Mouse (Mus musculus) kidney, postnatal 0 days (tissue): ENCODE data around the gene Dop1a. TPM values are rescaled to one million over a fixed set of nuclear protein-coding genes. Genes with fewer than 3 reads are reported as not detected.

ENCODE experiments used
- ATAC-seq: fragments of 200-750 bp; cut with Nextera tagmentation; replicated peaks from 2 replicates; pipeline ENCODE4 v1.8.0; 2017; ENCODE audit warnings: low read depth, moderate number of reproducible peaks, moderate TSS enrichment, moderate library complexity; ENCODE audit not compliant: low FRiP score
- DNase-seq: peaks from one replicate; pipeline ENCODE4 v3.0.0-alpha.2; 2016; ENCODE audit warnings: low spot score
- H3K27ac ChIP-seq: fragments of 300-500 bp; sonication (generic); 2 replicates; pipeline ENCODE4 v1.5.1; 2014; ENCODE audit warnings: mild to moderate bottlenecking
- H3K27me3 ChIP-seq: fragments of 300-500 bp; sonication (generic); 2 replicates; pipeline ENCODE4 v1.6.1; 2014; ENCODE audit warnings: low read length, mixed read lengths; ENCODE audit not compliant: insufficient read depth
- H3K36me3 ChIP-seq: fragments of 300-500 bp; sonication (generic); 2 replicates; pipeline ENCODE4 v1.6.1; 2014; ENCODE audit warnings: low read length, mixed read lengths; ENCODE audit not compliant: insufficient read depth
- H3K4me1 ChIP-seq: fragments of 300-500 bp; sonication (generic); replicated peaks from 2 replicates; pipeline ENCODE4 v1.6.1; 2014; ENCODE audit warnings: antibody characterized with exemption, low read length, mixed read lengths; ENCODE audit not compliant: insufficient read depth
- H3K4me2 ChIP-seq: fragments of 300-500 bp; sonication (generic); 2 replicates; pipeline ENCODE4 v1.6.1; 2014; ENCODE audit warnings: mild to moderate bottlenecking, low read length, moderate library complexity, mixed read lengths
- H3K4me3 ChIP-seq: fragments of 300-500 bp; sonication (generic); replicated peaks from 2 replicates; pipeline ENCODE4 v1.5.1; 2014; ENCODE audit warnings: low read depth, low read length
- H3K9ac ChIP-seq: fragments of 300-500 bp; sonication (generic); 2 replicates; pipeline ENCODE4 v1.6.1; 2014; ENCODE audit warnings: low read depth, low read length
- H3K9me3 ChIP-seq: fragments of 300-500 bp; sonication (generic); replicated peaks from 2 replicates; pipeline ENCODE4 v1.6.1; 2016; ENCODE audit warnings: low read length, inconsistent platforms, mixed read lengths
- CTCF ChIP-seq: IDR thresholded peaks from 2 replicates; pipeline ENCODE4 v1.5.1; 2016; ENCODE audit warnings: antibody characterized with exemption, low read depth, mild to moderate bottlenecking, moderate library complexity
- WGBS: fragments of 180-500 bp; shearing (Covaris S2); extraction: QIAGEN DNeasy Blood & Tissue Kit; methylation state at CpG from one replicate; pipeline ENCODE4 v1.1.7; 2014; 5-methylcytosine and 5-hydroxymethylcytosine counted together
- polyA plus RNA-seq: library from polyadenylated mRNA; unstranded; fragments of >200 nt; fragmentation: Nextera tagmentation; extraction: Ambion mirVana; gene quantifications from 2 replicates; pipeline ENCODE4 v1.2.1, GENCODE M21; 2015

The Dop1a gene
- polyA plus RNA-seq, 1 experiment from 2014 or later, result 7.5 TPM

GRCm38 (mm10) chr9:86453626-86454025 lies 13.3 kb upstream of the Dop1a start:
- Histone ChIP-seq H3K9ac (no peak overlapping the region), H3K27ac (no peak overlapping the region), H3K36me3 (no peaks in the 10 kb centered on the region), H3K4me2 (no peak overlapping the region), H3K27me3 (no peaks in the 10 kb centered on the region), H3K9me3 (no peaks in the 10 kb centered on the region), H3K4me1 (no peaks in the 10 kb centered on the region), H3K4me3 (no peak overlapping the region)
- TF ChIP-seq CTCF, result no peak
- no peak for DNase-seq
- 75% methylated on average over 3 of the region's 3 CpGs for WGBS
- no peak for ATAC-seq

- Histone ChIP-seq H3K36me3 (no peaks in the 10 kb centered on the region), H3K9me3 (no peaks in the 10 kb centered on the region), H3K27me3 (no peaks in the 10 kb centered on the region), H3K4me1 (no peaks in the 10 kb centered on the region), H3K9ac (peak within 1 kb of the TSS; percentile 70), H3K4me2 (peak within 1 kb of the TSS; percentile 72), H3K4me3 (peak within 1 kb of the TSS; percentile 54), H3K27ac (peak within 1 kb of the TSS; percentile 73; the same call in 1 of the 2 replicates)
- 2% methylated on average over 70 of the region's 70 CpGs for WGBS
- peak; percentile 78 for DNase-seq
- peak; percentile 87 for ATAC-seq
- peak; percentile 89 for TF ChIP-seq CTCF
Observed at GRCm38 (mm10) chr9:86464151-86465105, 2.5 kb upstream of the Dop1a start, which contains the start of gene Ube2cbp. Gene Ube2cbp (minus strand): TSS chr9:86464950.

- ATAC-seq, result no peak
- WGBS, result 90% methylated on average over 4 of the region's 4 CpGs
- no peak overlapping the region for H3K27ac ChIP-seq
- H3K4me1 ChIP-seq, result no peaks in the 10 kb centered on the region
- H3K27me3 ChIP-seq, result no peaks in the 10 kb centered on the region
- TF ChIP-seq CTCF, result no peak
- H3K9me3 ChIP-seq, result no peaks in the 10 kb centered on the region
- no peaks in the 10 kb centered on the region for H3K36me3 ChIP-seq
- H3K4me2 ChIP-seq, result no peak overlapping the region
- no peak overlapping the region for H3K9ac ChIP-seq
- no peak overlapping the region for H3K4me3 ChIP-seq
- DNase-seq, result no peak
Observed at GRCm38 (mm10) chr9:86475956-86476355, 9.0 kb downstream of the Dop1a start.

GRCm38 (mm10) chr9:86476763-86477162 lies 9.8 kb downstream of the Dop1a start:
- Histone ChIP-seq H3K4me2 (no peak overlapping the region), H3K4me1 (no peaks in the 10 kb centered on the region), H3K27me3 (no peaks in the 10 kb centered on the region), H3K4me3 (no peak overlapping the region), H3K27ac (no peak overlapping the region), H3K9ac (no peak overlapping the region), H3K36me3 (no peaks in the 10 kb centered on the region), H3K9me3 (no peaks in the 10 kb centered on the region)
- 58% methylated on average over 5 of the region's 5 CpGs for WGBS
- DNase-seq, result no peak
- TF ChIP-seq CTCF, result no peak
- no peak for ATAC-seq

- ATAC-seq (no peak), DNase-seq (peak; percentile 5)
- Histone ChIP-seq H3K27ac (no peak overlapping the region), H3K9ac (no peak overlapping the region), H3K4me2 (no peak overlapping the region), H3K36me3 (no peaks in the 10 kb centered on the region), H3K4me3 (no peak overlapping the region), H3K9me3 (no peaks in the 10 kb centered on the region), H3K27me3 (no peaks in the 10 kb centered on the region), H3K4me1 (no peaks in the 10 kb centered on the region)
- TF ChIP-seq CTCF, result no peak
- WGBS, result 71% methylated on average over 5 of the region's 5 CpGs
Observed at GRCm38 (mm10) chr9:86478414-86479093, 11.6 kb downstream of the Dop1a start.

GRCm38 (mm10) chr9:86482236-86482635 lies 15.3 kb downstream of the Dop1a start:
- 72% methylated on average over 1 of the region's 1 CpGs for WGBS
- no peak overlapping the region for H3K9ac ChIP-seq
- no peak for TF ChIP-seq CTCF
- no peaks in the 10 kb centered on the region for H3K9me3 ChIP-seq
- no peaks in the 10 kb centered on the region for H3K27me3 ChIP-seq
- H3K4me1 ChIP-seq, result no peaks in the 10 kb centered on the region
- DNase-seq (no peak), ATAC-seq (0 out of 2 replicates have a peak, but pooled peaks have one; percentile 40)
- no peak overlapping the region for H3K27ac ChIP-seq
- H3K4me3 ChIP-seq, result no peak overlapping the region
- no peaks in the 10 kb centered on the region for H3K36me3 ChIP-seq
- H3K4me2 ChIP-seq, result no peak overlapping the region
